Mouse (Mus musculus) limb, embryonic 14.5 days (tissue): Measurements from ENCODE around the gene Ret. TPM values are rescaled to one million over a fixed set of nuclear protein-coding genes. Genes with fewer than 3 reads are reported as not detected.

Source experiments
- ATAC-seq: fragments of 200-750 bp; cut with Nextera tagmentation; 2 replicates; pipeline ENCODE4 v1.8.0; 2017; ENCODE audit warnings: low read depth, moderate number of reproducible peaks, moderate TSS enrichment; ENCODE audit not compliant: low FRiP score
- DNase-seq: peaks from one replicate; pipeline ENCODE4 v3.0.0-alpha.2; 2015; ENCODE audit warnings: low spot score
- H3K27ac ChIP-seq: fragments of 300-500 bp; sonication (generic); replicated peaks from 2 replicates; pipeline ENCODE4 v1.5.1; 2014; ENCODE audit warnings: low read depth, mild to moderate bottlenecking, low read length, moderate library complexity, mixed read lengths
- H3K27me3 ChIP-seq: fragments of 300-500 bp; sonication (generic); 2 replicates; pipeline ENCODE4 v1.6.1; 2014; ENCODE audit warnings: low read length, mixed read lengths; ENCODE audit not compliant: control insufficient read depth, insufficient read depth
- H3K36me3 ChIP-seq: fragments of 300-500 bp; sonication (generic); 2 replicates; pipeline ENCODE4 v1.6.1; 2014; ENCODE audit warnings: mild to moderate bottlenecking, low read length, moderate library complexity, mixed read lengths; ENCODE audit not compliant: control insufficient read depth, insufficient read depth
- H3K4me1 ChIP-seq: fragments of 300-500 bp; sonication (generic); 2 replicates; pipeline ENCODE4 v1.6.1; 2014; ENCODE audit warnings: antibody characterized with exemption, low read length, mixed read lengths; ENCODE audit not compliant: control insufficient read depth, insufficient read depth
- H3K4me2 ChIP-seq: fragments of 300-500 bp; sonication (generic); replicated peaks from 2 replicates; pipeline ENCODE4 v1.6.1; 2014; ENCODE audit warnings: low read depth, mild to moderate bottlenecking, low read length, moderate library complexity; ENCODE audit not compliant: severe bottlenecking
- H3K4me3 ChIP-seq: fragments of 300-500 bp; sonication (generic); replicated peaks from 2 replicates; pipeline ENCODE4 v1.5.1; 2014; ENCODE audit warnings: low read length
- H3K9ac ChIP-seq: fragments of 300-500 bp; sonication (generic); 2 replicates; pipeline ENCODE4 v1.6.1; 2014; ENCODE audit warnings: mild to moderate bottlenecking, low read depth, low read length, moderate library complexity; ENCODE audit not compliant: severe bottlenecking
- H3K9me3 ChIP-seq: fragments of 300-500 bp; sonication (generic); 2 replicates; pipeline ENCODE4 v1.6.1; 2016; ENCODE audit warnings: low read length; ENCODE audit not compliant: control insufficient read depth
- POLR2A ChIP-seq: fragments of 200-500 bp; IDR thresholded peaks from 2 replicates; pipeline ENCODE4 v1.8.0; 2012; ENCODE audit warnings: inconsistent platforms, mild to moderate bottlenecking, moderate library complexity, borderline replicate concordance; ENCODE audit not compliant: insufficient read depth, insufficient read length; ENCODE audit errors: extremely low read depth
- WGBS: fragments of 180-500 bp; shearing (Covaris S2); extraction: QIAGEN DNeasy Blood & Tissue Kit; methylation state at CpG from one replicate; pipeline ENCODE4 v1.1.7; 2014; 5-methylcytosine and 5-hydroxymethylcytosine counted together
- polyA plus RNA-seq, 2 experiments: library from polyadenylated mRNA; depleted of rRNA in 1 of 2; stranded (reverse) in 1 of 2; unstranded in 1 of 2; fragments of >200 nt; fragmentation: Nextera tagmentation in 1 of 2; extraction: Ambion mirVana in 1 of 2; gene quantifications; 2 replicates each; pipeline versions ENCODE4 v1.2.1 to v1.2.3; 2012 to 2014

The Ret gene
- polyA plus RNA-seq, 2 experiments, result 0.51 to 0.79 TPM

- Histone ChIP-seq H3K27me3 (no peaks in the 10 kb centered on the region), H3K4me1 (no peaks in the 10 kb centered on the region), H3K36me3 (no peaks in the 10 kb centered on the region), H3K9me3 (no peaks in the 10 kb centered on the region), H3K4me2 (no peak overlapping the region), H3K4me3 (no peak overlapping the region), H3K9ac (no peak overlapping the region), H3K27ac (no peak overlapping the region)
- ATAC-seq (no peak), DNase-seq (no peak)
- 89% methylated on average over 18 of the region's 18 CpGs for WGBS
- TF ChIP-seq POLR2A, result no peak
Observed at GRCm38 (mm10) chr6:118173251-118173974, 24.1 kb downstream of the Ret start.

- Histone ChIP-seq H3K27ac (no peak overlapping the region), H3K4me1 (no peaks in the 10 kb centered on the region), H3K36me3 (no peaks in the 10 kb centered on the region), H3K9ac (no peak overlapping the region), H3K4me2 (no peak overlapping the region), H3K27me3 (no peaks in the 10 kb centered on the region), H3K9me3 (no peaks in the 10 kb centered on the region), H3K4me3 (no peak overlapping the region)
- DNase-seq (no peak), ATAC-seq (no peak)
- TF ChIP-seq POLR2A, result no peak
- WGBS, result 80% methylated on average over 7 of the region's 7 CpGs
Observed at GRCm38 (mm10) chr6:118171386-118171785, 26.1 kb downstream of the Ret start.

- DNase-seq, result no peak
- no peak for ATAC-seq
- no peaks in the 10 kb centered on the region for H3K36me3 ChIP-seq
- 86% methylated on average over 14 of the region's 14 CpGs for WGBS
- H3K9ac ChIP-seq, result no peak overlapping the region
- no peak overlapping the region for H3K4me2 ChIP-seq
- H3K4me1 ChIP-seq, result no peaks in the 10 kb centered on the region
- no peaks in the 10 kb centered on the region for H3K9me3 ChIP-seq
- no peak overlapping the region for H3K27ac ChIP-seq
- no peak overlapping the region for H3K4me3 ChIP-seq
- no peak for TF ChIP-seq POLR2A
- no peaks in the 10 kb centered on the region for H3K27me3 ChIP-seq
Observed at GRCm38 (mm10) chr6:118168106-118168505, 29.4 kb downstream of the Ret start.

GRCm38 (mm10) chr6:118167013-118167412, 30.5 kb downstream of the Ret start:
- Histone ChIP-seq H3K9me3 (no peaks in the 10 kb centered on the region), H3K4me2 (no peak overlapping the region), H3K4me1 (no peaks in the 10 kb centered on the region), H3K27me3 (no peaks in the 10 kb centered on the region), H3K4me3 (no peak overlapping the region), H3K27ac (no peak overlapping the region), H3K36me3 (no peaks in the 10 kb centered on the region), H3K9ac (no peak overlapping the region)
- ATAC-seq (no peak), DNase-seq (no peak)
- TF ChIP-seq POLR2A, result no peak
- WGBS, result 95% methylated on average over 9 of the region's 9 CpGs

GRCm38 (mm10) chr6:118165516-118165915, 32.0 kb downstream of the Ret start:
- no peak for TF ChIP-seq POLR2A
- WGBS, result 79% methylated on average over 1 of the region's 1 CpGs
- ATAC-seq, result no peak
- Histone ChIP-seq H3K9me3 (no peaks in the 10 kb centered on the region), H3K9ac (no peak overlapping the region), H3K4me3 (no peak overlapping the region), H3K27ac (no peak overlapping the region), H3K36me3 (no peaks in the 10 kb centered on the region), H3K4me1 (no peaks in the 10 kb centered on the region), H3K4me2 (no peak overlapping the region), H3K27me3 (no peaks in the 10 kb centered on the region)
- DNase-seq, result no peak
